Mouse (Mus musculus): ENCODE measurements at regions not wholly inside any gene's neighbourhood (a gene's known extent, or its start where the extent isn't known, plus 50 kb on each side); places are given as distances from the start of the nearest gene placed in this dataset.

DNA sequence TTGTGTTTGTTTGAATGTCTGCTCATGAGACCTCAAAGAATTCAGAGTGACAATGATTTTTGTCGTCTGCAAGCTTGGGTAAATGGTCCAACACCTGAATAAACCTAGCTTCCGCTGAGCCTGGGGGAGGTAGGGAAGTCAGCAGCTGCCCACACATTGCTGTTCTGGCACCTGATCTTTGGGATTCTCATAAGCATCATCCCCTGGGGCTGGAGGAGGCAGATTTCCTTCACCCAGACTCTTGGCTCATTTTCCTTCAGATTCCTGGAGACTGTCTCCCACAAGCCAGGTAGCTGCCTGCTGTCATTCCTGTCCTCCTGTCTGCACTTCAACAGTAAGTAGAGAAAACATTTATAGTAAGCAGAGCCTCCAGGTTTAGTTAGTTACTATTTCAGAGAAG, 67.0 kb upstream of the Eepd1 start:
- TF ChIP-seq CTCF (conservative IDR thresholded peaks at IDR 0.05; ENCODE audit: insufficient read depth, insufficient read length, low read depth, low read length) (no peak), POLR2A (IDR thresholded peaks at IDR 0.05; ENCODE audit: low read depth, low read length) (no peak)

Measured in kidney, adult 2 months (tissue).